Mouse (Mus musculus) kidney, adult 8-10 months (tissue): ENCODE measurements around the gene Zbtb38.

Source experiments
- DNase-seq, 2 experiments: peaks; one replicate each; pipeline ENCODE4 v3.0.0; 2022

Zbtb38 gene

DNA sequence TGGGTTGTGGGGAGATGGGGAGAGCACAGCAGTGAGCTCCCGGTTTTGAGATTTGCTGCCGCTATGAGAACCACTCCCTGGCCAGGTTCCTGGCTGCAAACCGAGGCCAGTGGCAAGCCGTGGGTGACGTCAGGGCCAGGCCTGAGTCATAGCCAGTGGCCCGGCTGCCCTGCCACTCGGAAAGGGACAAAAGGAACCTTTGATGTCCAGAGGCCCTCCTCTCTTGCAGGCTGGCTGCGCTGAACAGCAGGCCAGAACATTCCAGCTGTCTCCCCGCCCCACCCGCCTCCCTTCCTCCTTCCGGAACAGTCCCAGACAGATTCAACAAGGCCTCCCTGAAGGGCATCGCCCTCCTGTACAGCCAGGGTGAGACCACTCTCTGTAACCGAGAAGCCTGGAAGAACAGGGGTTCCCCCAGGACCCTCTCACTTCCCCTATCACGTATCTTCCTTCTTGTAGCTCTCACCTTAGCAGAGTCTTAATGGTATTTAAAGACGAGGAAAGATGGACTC lies at the start of gene Zbtb38:
Zbtb38 (minus strand) TSS at position 229 of the 512 bp plus-strand sequence.
- DNase-seq, result peak; percentile 76

DNA sequence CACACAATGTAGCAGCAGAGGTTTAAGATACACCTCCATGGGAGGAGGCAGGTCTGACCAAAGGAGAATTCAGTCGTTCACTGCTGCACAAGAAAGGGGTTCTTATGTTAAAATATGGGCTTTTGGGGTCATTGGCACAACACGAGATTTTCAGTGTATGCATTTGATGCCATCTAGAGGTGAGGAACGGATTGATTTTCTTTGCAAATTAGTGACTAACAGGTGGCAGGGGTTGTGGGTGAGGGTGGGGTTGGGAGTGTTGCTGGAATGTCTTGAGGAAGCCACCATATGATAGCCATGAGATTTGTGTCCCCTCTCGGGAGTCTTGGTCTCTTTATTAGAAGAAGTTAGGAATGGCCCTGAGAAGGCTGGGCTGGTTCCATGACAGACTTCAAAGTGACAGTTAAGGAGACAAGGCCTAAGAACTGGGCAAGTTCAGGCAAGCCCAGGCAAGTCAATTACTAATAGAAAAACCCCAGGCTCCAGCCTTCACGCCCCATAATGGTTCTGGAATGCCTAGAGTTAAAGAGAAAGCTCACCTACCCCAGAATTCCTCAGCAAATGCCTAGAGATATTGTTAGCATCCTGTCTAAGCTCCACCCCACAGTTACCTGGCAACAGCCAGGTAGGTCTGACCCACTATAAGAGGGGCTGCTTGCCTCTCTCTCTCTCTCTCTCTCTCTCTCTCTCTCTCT lies 47.6 kb upstream of the Zbtb38 start:
- DNase-seq, result no peak

DNA sequence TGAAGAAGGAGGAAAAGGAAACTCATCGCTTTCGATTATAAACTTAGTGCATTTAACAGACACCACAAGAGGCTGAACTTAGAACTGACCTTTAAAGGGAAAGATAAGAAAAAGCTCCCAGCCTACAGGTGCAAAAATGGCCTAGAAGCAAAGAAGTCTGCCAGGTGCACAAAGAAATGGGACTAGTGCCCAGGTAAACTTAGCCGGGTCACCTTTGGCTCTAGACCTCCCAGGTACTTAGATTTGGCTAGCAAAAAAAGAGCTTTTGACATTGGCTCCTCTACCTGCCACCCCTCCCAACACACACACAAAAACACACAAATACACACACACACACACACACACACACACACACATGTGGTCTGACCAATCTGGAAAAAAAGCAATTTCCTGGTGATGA lies 44.7 kb upstream of the Zbtb38 start:
- DNase-seq, result no peak

DNA sequence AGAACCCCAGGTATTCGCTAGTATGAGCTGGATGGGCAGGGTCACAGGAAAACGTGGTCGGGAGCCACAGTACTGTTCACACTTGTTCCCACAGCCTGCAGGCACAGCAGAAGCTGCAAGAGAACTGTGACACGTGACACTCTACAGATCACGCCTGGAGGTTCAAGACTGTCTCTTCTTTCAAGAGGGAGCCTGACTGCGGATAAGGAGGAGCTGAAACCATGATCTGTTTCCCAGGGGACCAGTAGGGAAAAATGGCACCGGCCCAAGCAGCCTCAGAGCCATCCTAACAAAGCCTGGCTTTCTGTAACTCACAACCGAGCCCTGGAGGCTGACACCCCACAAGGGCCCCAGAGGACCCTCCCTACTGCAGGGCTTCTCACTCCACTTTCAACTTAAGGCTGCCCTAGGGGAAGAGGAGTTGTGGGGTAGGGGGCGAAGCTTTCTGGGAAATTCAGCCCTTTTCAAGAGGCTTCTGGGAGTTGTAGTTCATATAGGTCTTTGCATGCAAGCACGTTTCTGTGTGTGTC lies 42.8 kb upstream of the Zbtb38 start:
- DNase-seq, result no peak

DNA sequence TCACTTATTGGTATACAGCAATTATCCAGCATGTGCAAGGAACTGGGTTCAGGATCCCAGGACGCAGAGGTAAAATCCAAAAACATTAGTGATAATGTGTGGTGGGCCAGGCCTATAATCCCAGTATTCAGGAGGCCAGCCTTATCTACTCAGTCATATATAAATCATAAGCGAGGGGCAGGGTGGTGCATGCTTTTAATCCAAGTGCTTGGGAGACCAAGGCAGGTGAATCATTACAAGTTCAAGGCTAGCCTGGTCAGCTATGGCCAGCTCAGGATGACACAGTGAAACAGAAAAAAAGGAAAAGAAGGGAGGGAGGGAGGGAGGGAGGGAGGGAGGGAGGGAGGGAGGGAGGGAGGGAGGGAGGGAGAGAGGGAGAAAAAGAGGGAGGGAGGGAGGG lies 42.0 kb upstream of the Zbtb38 start:
- DNase-seq, result no peak

DNA sequence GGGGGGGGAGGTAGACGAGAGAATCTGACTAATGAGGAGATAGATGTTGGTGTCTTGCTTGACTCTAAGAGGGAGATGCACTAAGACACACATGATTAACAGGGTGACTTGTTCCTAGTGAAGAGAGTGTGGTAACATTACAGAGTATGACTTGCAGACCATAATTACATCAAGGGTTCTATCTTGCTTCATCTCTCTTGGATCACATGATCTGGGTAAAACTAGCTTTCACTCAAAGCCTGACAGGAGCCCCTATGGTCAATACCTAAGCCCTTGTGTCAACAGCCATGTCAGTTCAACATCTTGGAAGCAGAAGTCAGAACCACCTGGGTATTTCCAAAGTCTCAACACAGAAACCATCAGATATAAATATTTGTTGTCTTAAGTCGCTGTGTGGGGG lies 39.9 kb upstream of the Zbtb38 start:
- DNase-seq, result no peak

DNA sequence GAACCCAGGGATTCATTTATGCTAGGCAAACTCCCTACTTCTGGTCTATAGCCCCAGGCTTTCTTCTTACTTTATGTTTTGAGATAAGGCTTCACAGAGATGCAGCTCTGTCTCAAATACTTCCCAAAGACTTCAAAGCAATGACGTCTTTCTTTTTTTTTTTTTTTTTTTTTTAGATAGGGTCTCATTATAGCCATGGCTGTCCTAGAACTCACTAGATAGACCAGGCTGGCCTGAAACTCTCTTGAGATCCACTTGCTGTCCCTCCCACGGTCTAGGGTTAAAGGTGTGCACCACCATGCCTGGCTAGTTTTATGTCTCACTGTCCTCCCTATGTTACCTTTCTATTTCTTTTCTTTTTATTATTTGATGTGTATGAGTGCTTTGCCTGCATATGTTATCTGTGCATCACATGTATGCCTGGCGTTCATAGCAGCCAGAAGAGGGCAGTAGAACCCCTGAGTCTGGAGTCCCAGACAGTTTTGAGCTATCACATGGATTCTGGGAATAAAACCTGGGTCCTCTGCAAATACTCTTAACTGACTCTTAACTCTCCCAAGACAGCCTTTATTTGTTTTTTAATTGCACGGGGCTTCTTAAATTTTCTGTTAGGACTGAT lies 37.9 kb upstream of the Zbtb38 start:
- peak in 1 of 2 experiments; percentile 15 for DNase-seq

DNA sequence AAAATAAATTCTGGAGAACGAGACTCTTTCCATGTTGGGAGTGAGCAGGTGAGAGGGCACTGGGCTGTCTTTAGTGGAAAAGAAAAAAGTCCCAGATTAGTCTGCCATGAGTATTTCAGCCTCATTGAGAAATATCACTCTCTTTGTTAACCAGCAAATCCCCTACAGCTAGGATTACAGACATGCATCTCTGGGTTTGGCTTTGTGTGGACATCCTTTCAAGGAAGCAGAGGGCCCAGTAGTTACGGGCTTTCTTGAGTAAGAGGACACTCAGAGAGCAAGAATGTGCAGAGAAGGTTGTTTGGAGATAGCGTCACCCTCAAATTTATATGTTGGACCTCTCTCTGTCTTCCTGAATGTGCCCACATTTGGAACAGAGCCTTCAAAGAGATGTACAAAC lies 37.3 kb upstream of the Zbtb38 start:
- DNase-seq, result no peak

DNA sequence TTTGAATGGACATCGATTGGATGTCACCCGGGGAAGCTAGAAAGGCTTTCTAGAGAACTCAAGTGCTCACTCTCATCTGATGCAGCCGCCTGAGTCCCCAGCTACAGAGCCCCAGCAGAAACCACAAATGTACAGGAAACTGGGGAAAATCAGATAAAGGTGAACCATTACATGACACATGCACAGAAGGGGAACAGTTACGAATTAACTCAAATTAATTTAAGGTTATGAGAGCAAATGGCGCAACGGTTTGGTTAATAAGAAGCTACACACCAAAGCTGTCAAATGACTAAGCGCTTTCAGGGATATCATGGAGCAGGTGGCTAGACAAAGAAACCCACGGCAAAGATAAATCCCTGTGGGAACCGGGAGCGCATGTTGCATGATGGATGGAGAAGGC lies 35.2 kb upstream of the Zbtb38 start:
- DNase-seq, result peak; percentile 52 to 62

DNA sequence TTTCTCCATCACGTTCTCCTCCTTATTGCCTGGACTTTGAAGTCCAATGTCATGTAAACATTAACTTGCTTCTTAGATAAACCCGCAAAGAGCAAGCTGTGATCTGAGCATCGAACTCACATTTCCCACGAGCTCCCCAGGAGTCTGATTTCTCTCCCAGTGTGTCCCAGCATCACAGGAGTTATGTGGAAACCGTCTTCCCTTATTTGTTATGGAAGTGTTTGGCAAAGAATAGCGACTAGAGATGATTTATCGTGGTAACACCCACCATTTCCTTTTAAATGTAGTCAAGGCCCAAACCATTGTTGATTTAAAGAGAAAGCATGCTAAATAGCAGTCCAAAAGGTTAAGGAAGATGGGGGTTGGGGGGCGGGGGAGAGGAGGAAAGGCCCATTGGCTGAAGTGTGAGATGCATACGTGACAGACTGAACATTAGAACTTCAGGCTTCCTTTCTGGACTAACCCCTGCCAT lies 33.3 kb upstream of the Zbtb38 start:
- peak; percentile 25 to 51 for DNase-seq

DNA sequence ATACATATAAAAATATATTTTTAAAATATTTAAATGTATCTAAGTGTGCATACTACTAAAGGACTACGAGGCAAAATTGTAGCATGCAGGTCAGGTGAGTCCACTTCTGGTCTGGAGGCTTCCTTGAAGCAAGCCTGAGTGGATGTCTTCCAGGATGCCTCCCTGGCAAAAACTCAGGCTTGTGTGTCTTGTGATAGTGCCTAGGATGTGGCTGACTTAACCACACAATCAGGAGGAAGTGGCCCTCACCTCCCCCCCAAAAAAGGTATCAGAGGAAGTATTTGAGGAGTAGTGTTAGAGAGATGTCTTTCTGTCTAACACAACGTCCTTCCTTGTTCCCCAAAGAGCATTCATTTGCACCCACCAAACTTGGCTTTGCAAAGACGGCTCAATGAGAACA lies 32.6 kb upstream of the Zbtb38 start:
- DNase-seq, result no peak

DNA sequence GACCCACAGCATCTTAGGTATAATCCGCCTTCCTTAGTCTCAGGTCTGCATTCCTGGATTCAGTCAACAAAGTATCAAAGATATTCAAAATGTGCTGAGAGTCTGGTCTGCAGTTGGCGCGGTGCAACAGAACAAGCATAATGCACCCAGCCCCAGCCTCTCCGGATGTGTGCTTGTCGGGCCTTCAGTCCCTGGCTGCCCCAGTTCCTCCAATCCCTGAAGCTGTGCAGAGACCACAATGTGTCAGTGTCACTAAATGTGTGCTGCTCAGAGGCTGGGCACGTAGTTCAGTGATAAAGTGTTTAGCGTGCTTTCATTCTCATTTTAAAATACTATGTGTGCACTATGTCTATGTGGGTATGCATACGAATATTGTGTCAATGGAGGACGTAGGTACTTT lies 31.0 kb upstream of the Zbtb38 start:
- DNase-seq, result no peak

DNA sequence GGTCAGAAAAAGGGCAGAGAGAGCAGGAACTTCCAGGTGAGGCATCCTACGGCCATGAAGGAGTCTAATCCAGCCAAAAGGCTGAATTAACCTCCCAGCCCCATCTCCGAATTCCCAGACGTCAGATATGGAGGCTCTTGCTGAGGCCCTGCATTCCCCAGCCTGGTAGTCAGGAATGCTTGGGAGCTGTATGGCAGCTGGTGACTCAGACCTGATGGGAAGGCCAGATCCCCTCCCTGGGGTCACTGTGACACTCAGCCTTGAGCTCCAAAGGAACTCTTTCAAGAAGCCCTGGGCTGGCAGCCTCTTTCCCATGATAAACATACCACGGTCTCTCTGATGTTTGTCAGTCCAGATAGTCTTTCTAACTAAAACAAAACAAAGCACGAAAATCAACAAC lies 30.6 kb upstream of the Zbtb38 start:
- DNase-seq, result no peak

DNA sequence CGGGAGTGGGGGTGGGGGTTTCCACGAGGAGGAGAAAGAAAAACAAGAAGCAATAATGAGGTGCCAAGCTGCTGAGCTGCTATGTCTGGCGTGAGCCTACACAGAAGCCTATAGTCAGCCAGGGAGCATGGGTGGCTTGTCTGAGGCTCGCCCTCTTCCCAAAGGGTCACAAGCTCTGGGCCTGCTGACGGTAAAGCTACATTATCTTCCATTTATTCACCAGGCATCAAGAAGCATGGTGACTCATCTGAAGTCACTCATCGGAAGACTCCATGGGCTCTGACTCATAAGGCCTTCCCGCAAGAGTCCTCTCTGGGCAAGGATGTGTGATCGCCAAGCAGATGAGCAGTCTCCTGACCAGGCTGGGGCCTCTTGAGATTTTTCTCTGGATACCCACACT lies 29.4 kb upstream of the Zbtb38 start:
- no peak for DNase-seq

DNA sequence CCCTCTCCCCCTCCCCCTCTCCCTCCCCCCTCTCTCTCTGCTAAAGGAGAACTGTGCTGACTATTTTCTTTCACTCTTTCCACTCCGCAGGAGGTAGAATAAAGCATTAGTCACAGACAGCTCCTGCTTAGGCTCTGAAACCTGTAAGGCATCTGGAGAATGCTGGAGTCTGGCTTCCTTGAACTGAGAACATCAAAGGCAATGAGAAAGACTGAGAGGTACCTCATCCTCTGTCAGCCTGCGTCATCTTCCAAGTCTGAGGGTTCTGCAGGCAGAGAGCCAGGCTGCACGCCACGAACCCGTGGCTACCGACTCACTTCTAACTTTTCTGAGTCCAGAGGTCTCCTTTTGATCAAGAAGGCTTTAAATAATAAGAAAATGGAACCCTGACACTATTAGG lies 20.5 kb upstream of the Zbtb38 start:
- peak in 1 of 2 experiments; percentile 29 for DNase-seq

DNA sequence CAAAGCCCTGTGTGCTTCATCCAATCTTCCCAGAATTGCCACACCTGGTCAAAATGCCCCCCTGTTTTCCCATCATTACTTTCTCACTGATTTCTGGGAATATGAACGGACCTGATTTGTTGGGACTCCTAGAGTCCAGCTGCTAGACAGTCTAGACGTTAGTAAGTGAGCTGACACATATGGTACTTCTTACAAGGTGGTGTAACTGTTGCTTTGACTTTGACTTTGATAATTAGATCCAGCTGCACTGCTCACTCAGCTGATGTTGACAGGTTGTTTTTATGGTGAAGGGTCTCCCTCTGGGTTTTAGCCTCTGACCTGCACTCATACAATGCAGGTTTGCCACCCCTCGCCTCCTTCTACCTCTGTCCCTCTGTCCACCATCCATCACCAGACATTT lies 17.8 kb upstream of the Zbtb38 start:
- no peak for DNase-seq

DNA sequence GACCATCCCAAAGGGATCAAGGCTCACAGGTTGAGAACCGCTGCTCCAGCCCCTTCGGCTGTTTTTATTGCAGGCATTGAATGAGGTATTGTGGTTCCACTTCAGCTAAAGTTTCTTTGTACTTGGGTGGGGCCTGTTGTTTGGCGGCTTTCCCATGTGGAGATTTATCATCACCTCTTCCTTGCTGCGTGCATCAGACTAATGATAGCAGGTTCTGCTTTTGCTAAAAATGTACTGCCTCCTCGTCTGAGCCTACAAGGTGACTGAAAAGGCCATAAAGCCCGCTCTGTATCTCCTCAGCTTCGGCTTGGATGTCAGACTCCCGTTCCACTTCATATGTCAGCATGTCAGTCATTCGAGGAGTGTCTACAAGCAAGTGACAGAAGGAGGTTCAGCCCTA lies 17.0 kb upstream of the Zbtb38 start:
- no peak for DNase-seq

DNA sequence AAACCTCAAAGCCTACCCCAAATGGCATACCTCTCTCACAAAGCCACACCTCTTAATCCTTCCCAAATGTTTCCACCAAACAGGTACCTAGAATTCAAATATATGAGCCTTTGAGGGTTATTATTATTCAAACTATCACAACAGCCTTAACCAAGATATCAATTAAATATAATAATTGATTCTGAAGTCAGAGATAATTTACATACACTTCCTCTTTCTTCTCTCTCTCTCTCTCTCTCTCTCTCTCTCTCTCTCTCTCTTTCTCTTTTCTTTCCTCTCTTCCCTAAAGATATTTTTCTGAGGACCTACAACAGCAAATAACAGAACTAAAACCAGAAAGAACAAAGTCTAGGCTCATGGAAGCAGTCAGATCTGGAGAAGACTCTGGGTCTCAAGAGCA lies 15.2 kb upstream of the Zbtb38 start:
- no peak for DNase-seq

DNA sequence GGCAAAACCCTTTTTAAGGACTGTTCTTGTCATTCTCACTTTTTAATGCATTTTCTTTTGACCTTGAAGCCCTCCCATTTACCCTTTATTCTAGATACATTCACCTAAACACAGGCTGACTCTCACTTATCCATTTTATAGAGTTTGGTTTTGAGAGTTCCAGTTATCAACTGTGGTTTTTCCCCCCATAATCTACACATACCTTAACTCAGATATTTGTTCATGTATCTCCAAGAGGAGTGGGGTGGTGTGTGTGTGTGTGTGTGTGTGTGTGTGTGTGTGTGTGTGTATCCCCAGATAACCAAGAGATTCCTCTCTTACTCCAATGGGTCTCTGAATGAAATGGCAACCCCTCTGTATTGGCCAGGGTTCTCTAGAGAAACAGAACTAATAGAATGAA lies 13.4 kb upstream of the Zbtb38 start:
- DNase-seq, result no peak

DNA sequence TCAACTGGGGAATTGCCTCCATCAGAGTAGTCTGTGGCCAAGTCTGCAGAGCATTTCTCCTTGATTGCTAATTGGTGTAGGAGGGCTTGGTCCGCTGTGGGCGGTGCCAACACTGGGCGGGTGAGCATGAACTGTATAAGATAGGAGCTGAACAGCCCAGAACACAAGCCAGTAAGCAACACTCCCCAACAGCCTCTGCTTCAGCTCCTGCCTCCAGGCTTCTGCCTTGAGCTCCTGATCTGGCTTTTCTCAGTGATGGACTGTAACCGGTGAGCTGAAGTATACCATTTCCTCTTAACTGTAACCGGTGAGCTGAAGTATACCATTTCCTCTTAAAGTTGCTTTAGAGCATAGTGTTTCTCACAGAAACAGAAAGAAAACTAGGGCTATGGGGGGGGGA lies 12.8 kb upstream of the Zbtb38 start:
- no peak for DNase-seq

DNA sequence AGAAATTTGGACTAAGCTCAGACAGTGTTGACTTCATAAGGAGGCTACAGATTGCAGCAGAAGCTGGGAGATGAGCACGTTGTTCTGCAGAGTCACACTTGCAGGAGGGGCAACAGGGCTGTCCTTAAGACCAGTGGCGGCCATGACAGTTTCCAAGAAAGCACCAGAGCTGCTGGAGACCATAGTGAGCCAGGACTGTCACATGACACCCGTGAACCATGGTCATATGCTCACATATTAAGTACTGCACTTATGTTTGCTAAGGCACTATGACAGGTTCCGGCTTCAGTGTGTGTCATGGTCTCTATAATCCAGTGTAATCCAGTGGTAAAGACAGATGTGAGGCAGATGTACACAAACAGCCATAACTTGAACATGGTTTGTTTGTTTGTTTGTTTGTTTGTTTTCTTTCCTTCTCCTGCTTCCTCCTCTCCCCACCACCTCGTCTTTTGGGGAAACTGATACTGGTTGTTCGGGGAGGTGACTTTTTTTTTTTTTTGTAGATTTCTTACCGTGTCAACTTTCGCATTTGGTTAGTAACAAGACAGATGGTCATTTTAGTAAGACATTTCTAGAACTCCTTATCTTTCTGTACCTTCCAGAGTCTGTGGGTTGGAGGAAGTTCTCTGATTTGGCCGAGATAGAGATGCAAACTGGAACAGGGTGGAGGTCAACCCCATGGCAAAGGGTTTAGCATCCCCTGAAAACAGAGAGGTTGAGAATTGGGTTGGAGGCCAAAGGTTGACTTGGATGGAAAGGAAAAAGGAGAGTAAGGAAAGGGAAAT lies 11.4 kb upstream of the Zbtb38 start:
- no peak for DNase-seq

DNA sequence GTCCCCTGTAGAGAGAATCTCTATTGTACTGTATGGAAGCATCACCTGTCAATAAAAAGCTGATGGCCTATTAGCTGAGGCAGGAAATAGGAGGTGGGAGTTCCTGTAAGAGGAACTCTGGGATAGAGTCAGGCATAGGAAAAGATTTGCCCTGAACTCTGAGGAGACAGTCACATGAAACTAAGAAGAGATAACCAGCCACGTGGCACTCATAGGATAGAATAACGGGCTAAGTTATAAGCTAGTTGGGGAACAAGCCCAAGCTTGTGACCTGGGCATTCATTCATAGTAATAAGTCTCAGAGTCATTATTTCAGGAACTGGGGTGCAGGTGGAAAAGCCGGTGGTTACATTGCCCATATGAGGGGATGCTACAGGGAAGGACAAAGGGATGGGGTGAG lies 10.4 kb upstream of the Zbtb38 start:
- no peak for DNase-seq

DNA sequence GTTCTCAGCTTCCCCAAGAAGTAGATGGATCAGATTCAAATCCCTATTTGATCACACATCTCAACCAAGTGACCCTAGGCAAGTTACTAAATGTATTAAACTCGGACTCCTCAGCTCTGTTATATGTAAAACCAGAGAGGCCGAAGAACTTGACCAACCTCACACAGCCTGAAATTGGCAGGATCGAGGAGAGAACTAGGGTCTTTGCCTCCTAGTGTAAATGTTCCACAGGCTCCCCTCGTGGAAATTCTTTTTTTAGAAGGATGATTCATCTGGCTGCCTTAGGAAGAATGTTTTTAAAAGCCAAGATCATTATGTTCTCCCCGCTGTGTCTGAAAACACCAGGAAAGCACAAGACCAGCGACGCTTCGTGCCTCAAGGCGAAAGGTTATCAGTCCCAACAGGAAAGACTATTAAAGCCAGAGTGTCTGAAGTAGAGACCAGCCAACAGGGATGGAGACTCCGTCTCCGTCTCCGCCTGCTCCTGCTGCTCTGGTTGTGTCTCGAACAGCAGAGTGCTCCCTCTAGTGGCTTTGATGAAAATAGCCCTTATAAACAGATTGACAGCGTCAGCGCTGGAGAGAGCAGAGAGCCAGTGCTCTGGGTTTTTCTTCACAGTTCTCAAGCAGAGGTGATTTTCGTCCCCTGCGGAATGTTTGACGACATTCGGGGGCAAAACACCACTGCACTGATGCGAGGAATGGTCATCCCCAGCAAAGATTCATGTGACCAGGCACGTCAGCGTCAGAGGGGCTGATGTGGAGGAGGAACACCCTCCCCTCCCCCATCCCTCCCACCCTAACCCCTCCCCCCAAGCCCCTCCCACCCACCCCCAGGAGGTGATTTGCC lies 6.3 kb upstream of the Zbtb38 start:
- DNase-seq, result peak; percentile 77 to 86
